Mouse (Mus musculus) olfactory bulb, adult 2 months (tissue): ENCODE measurements at regions not wholly inside any gene's neighbourhood (a gene's known extent, or its start where the extent isn't known, plus 50 kb on each side); places are given as distances from the start of the nearest gene placed in this dataset.
"Not testable (repeated sequence)": the region's sequence is repeated elsewhere in the genome, so short reads cannot be mapped to it uniquely, and the experiment has no call there.

Experiments
- H3K27ac ChIP-seq: fragments of 200-500 bp; 2 replicates; pipeline ENCODE4 v1.5.1; 2012; ENCODE audit warnings: low read depth, low read length; ENCODE audit not compliant: insufficient read depth
- H3K4me1 ChIP-seq: fragments of 200-500 bp; 2 replicates; pipeline ENCODE4 v1.6.1; 2012; ENCODE audit warnings: low read length; ENCODE audit not compliant: control insufficient read depth, insufficient read depth
- H3K4me3 ChIP-seq: fragments of 200-500 bp; 2 replicates; pipeline ENCODE4 v1.5.1; 2012; ENCODE audit warnings: mild to moderate bottlenecking, low read depth, low read length, moderate library complexity; ENCODE audit not compliant: insufficient read depth
- CTCF ChIP-seq: fragments of 200-500 bp; IDR thresholded peaks from 2 replicates; pipeline ENCODE4 v1.5.1; 2012; ENCODE audit warnings: low read depth, mild to moderate bottlenecking, low read length, moderate library complexity; ENCODE audit not compliant: insufficient read depth
- POLR2A ChIP-seq: fragments of 200-500 bp; IDR thresholded peaks from 2 replicates; pipeline ENCODE4 v1.6.1; 2012; ENCODE audit warnings: mild to moderate bottlenecking, low read depth, low read length, moderate library complexity; ENCODE audit not compliant: insufficient read depth
- WGBS: fragments of 180-500 bp; shearing (Covaris S2); methylation state at CpG from one replicate; pipeline ENCODE4 v1.1.7; 2018; 5-methylcytosine and 5-hydroxymethylcytosine counted together

GRCm38 (mm10) chr4:23173811-23174210, 685.6 kb upstream of the Pou3f2 start:
- WGBS: 38% methylated on average over 1 of the region's 1 CpGs
- Histone ChIP-seq H3K4me3 (no peak overlapping the region), H3K4me1 (no peaks in the 10 kb centered on the region), H3K27ac (no peak overlapping the region)
- TF ChIP-seq POLR2A (no peak), CTCF (no peak)

DNA sequence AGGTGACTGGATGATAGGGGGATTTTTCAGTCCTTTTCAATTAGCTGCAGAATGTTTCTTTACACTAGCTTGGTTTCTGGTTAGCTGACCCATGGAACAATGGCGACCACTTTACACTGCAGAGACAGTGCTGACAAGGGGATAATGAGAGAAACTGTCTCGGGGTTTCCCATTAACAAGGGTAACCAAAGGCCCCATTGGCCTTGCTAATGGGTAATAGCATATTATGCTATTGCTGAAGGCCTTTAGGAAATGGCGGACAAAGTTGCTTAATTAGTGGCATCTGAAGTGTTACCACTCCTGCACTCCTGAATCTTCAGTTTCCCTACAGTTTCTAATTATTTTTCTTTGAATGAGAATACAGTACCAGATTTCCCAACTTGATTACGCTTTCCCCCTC, 685.2 kb upstream of the Pou3f2 start:
- Histone ChIP-seq H3K4me1 (no peaks in the 10 kb centered on the region), H3K4me3 (no peak overlapping the region), H3K27ac (no peak overlapping the region)
- no peak for TF ChIP-seq CTCF
- TF ChIP-seq POLR2A: no peak
- 45% methylated on average over 4 of the region's 4 CpGs for WGBS

GRCm38 (mm10) chr4:23148097-23148849, 660.1 kb upstream of the Pou3f2 start:
- Histone ChIP-seq H3K27ac (no peak overlapping the region), H3K4me3 (no peak overlapping the region), H3K4me1 (no peaks in the 10 kb centered on the region)
- 48% methylated on average over 3 of the region's 3 CpGs for WGBS
- no peak for TF ChIP-seq POLR2A
- no peak for TF ChIP-seq CTCF

DNA sequence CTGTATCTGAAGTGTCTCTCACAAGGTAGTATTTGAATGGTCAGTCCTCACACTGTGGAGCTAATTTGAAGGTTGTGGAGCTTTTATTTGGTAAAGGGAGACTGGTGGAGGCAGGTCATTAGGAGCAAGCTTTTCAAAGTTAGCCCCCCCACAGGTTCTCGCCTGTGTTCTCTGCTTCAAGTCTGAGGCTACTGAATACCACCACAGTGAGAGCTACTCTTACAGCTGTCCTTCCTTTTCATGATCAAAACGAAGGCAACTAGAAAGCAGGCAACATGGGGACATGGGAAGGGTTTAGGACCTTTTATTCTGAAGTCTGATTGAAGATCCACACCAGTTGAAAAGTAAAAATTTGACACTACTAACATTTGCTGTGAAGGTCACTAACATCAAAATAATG, 645.2 kb upstream of the Pou3f2 start:
- Histone ChIP-seq H3K27ac (no peak overlapping the region), H3K4me1 (no peaks in the 10 kb centered on the region), H3K4me3 (no peak overlapping the region)
- TF ChIP-seq CTCF (no peak), POLR2A (no peak)
- WGBS: 50% methylated on average over 2 of the region's 2 CpGs

DNA sequence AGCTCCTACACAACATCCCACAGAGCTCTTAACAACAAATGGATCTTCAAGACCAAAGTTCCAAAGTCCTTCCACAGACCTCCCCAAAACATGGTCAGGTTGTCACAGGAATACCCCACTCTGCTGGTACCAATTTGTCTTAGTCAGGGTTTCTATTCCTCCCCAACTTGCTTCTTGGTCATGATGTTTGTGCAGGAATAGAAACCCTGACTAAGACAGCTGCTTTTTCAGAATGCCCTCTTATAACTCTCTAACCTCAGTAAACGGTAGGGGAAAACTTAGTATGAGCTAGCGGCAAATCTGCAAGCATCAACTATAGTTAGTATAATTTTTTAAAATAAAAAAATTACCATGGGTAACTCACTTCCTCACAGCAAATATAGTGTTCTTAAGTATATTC, 613.3 kb upstream of the Pou3f2 start:
- WGBS: 88% methylated on average over 2 of the region's 2 CpGs
- H3K4me3 ChIP-seq: not testable (repeated sequence)

GRCm38 (mm10) chr4:23079521-23079920, 591.4 kb upstream of the Pou3f2 start:
- WGBS: 95% methylated on average over 5 of the region's 5 CpGs
- TF ChIP-seq CTCF (no peak), POLR2A (no peak)
- Histone ChIP-seq H3K4me3 (no peak overlapping the region), H3K4me1 (no peaks in the 10 kb centered on the region), H3K27ac (no peak overlapping the region)

More for the DNA sequence above, 613.3 kb upstream of the Pou3f2 start:
- not testable (repeated sequence) for H3K4me1 ChIP-seq, H3K27ac ChIP-seq

- H3K4me3 ChIP-seq: no peak overlapping the region
- 78% methylated on average over 2 of the region's 2 CpGs for WGBS
- TF ChIP-seq CTCF (no peak), POLR2A (no peak)
Observed at GRCm38 (mm10) chr4:23077603-23078002, 589.4 kb upstream of the Pou3f2 start.

GRCm38 (mm10) chr4:23050701-23051317, 562.6 kb upstream of the Pou3f2 start:
- TF ChIP-seq CTCF (no peak), POLR2A (no peak)
- no peaks in the 10 kb centered on the region for H3K4me1 ChIP-seq
- no peak overlapping the region for H3K4me3 ChIP-seq
- 66% methylated on average over 9 of the region's 9 CpGs for WGBS
- H3K27ac ChIP-seq: no peak overlapping the region

More at GRCm38 (mm10) chr4:23077603-23078002, 589.4 kb upstream of the Pou3f2 start:
- Histone ChIP-seq H3K4me1 (no peaks in the 10 kb centered on the region), H3K27ac (no peak overlapping the region)

- Histone ChIP-seq H3K27ac (no peak overlapping the region), H3K4me1 (no peaks in the 10 kb centered on the region), H3K4me3 (no peak overlapping the region)
- TF ChIP-seq CTCF (no peak), POLR2A (no peak)
- WGBS: 79% methylated on average over 6 of the region's 6 CpGs
Observed at GRCm38 (mm10) chr4:23037784-23038183, 549.6 kb upstream of the Pou3f2 start.

DNA sequence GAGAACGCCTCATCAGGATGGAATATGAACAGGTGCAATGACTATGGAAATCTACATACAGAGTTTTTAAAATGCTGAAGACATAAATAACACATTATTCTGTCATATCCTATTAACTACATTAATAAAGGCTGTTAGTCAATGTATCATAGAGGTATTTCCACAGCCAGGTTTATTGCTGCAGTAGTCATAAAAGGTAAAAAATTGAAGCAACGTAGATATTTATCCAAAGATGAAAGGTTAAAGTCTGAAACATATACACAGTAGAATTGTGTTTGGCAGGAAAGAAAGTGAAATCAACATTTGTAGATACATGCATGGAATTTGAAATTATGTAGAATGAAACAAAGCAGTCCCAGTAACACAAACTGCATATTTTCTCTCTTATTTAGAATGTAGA, 543.1 kb upstream of the Pou3f2 start:
- H3K4me3 ChIP-seq: no peak overlapping the region
- 93% methylated on average over 2 of the region's 2 CpGs for WGBS
- no peaks in the 10 kb centered on the region for H3K4me1 ChIP-seq
- TF ChIP-seq CTCF: no peak
- no peak for TF ChIP-seq POLR2A
- H3K27ac ChIP-seq: no peak overlapping the region
